Mouse (Mus musculus): ENCODE measurements at regions not wholly inside any gene's neighbourhood (a gene's known extent, or its start where the extent isn't known, plus 50 kb on each side); places are given as distances from the start of the nearest gene placed in this dataset.

- no peak for DNase-seq (ENCODE audit: low spot score)
Measured at GRCm38 (mm10) chr3:52501614-52502013, 233.5 kb downstream of the Foxo1 start.

DNA sequence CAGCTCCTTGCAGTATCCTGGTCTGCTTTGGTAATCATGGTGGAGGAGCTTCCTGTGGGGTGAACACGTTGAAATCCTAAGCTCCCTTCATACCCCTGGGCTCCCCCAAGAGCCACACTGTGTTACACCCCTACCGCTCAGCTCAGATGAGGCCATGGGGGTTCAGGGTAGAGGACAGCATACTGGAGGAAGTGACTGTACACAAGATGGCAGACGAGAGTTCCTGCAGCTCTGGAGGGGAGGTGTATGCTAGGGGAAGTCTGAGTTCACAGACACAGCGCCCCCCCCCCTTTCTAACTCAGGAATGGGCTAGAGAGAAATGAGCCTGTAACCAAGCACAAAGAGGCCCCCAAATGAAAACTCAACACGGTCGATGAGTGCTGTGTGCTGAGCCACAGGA is 231.9 kb downstream of the Foxo1 start:
- DNase-seq (ENCODE audit: low spot score), result no peak

DNA sequence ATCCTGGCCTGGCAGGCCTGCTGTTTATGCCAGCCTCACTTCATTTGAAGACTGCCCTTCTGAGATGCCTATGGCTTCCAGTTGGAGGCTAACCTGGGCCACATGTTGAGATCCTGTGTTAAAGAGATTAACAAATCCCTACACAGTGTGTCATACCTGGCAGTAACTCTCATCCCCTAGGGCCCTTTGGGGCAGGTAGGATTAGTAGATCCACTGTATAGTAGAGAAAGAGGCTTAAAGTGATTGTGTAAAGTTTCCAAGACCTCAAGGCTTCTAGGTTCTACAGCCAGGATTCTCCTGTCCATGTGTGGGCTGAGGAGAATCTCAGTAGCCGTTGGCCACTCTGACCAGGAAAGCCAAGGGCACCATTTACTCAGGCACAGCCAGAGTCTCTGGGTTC is 231.4 kb downstream of the Foxo1 start:
- no peak for DNase-seq (ENCODE audit: low spot score)

- no peak for DNase-seq (ENCODE audit: low spot score)
Measured at GRCm38 (mm10) chr3:52498506-52499228, 230.5 kb downstream of the Foxo1 start.

GRCm38 (mm10) chr3:52496965-52497364 is 228.8 kb downstream of the Foxo1 start:
- no peak for DNase-seq (ENCODE audit: low spot score)

GRCm38 (mm10) chr3:52495401-52495800 is 227.3 kb downstream of the Foxo1 start:
- no peak for DNase-seq (ENCODE audit: low spot score)

DNA sequence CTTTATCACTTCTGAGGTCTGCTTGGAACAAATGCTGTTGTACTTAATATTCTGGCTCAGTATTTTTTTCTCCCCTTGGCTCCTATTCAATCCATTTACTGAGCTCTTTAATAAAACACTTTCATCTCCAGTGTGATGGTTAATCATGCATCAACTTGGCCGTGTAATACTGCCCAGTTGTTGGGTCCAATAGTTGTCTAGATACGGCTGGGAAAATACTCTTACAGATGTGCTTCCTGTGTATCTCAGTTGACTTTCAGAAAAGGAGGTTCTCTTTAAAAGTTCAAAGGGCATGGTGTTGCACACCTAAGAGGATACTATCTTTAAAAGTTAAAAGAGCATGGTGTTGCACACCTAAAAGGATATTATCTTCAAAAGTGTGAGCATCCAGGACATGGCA is 226.8 kb downstream of the Foxo1 start:
- DNase-seq (ENCODE audit: low spot score), result no peak

DNA sequence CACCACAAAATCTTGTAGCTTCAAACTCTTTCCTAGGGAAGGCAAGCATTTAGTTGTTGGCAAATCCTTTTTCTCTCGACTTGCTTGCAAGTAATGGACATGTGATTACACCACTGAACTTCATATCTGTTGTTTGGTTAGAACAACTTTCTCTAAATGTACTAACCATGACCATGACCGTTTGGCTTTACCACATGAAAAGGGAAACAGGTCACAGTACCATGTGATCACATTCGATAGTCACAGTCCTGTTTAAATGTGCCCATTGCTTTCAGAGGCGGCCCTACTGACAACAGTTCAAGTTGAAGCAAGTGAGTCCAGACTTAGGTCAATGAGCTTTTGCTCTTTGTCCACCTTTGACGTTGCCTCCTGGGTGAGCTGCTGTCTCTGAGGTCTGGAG is 211.1 kb downstream of the Foxo1 start:
- DNase-seq (ENCODE audit: low spot score), result no peak

- DNase-seq (ENCODE audit: low spot score), result no peak
Measured at GRCm38 (mm10) chr3:52469900-52470299, 201.8 kb downstream of the Foxo1 start.

- DNase-seq (ENCODE audit: low spot score), result no peak
Measured at GRCm38 (mm10) chr3:52469397-52469796, 201.3 kb downstream of the Foxo1 start.

DNA sequence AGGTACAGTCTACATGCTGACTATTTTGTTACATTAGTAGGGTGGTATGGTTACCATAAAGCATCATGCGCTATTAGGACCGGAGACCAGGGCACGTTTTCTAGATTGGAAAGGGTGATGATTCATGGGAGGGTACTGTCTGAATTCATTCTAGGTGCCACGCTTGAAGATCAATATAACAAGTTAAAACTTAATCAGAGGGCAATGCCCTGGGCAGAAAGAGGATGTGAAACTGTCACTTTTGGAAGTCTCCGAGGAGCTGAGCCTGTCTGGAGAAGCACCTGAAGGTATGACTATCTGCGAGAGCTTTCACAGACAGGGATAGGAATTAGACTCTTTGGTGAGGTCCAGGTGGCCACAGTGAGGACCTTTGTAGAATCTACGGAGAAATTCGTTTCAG is 200.2 kb downstream of the Foxo1 start:
- no peak for DNase-seq (ENCODE audit: low spot score)

DNA sequence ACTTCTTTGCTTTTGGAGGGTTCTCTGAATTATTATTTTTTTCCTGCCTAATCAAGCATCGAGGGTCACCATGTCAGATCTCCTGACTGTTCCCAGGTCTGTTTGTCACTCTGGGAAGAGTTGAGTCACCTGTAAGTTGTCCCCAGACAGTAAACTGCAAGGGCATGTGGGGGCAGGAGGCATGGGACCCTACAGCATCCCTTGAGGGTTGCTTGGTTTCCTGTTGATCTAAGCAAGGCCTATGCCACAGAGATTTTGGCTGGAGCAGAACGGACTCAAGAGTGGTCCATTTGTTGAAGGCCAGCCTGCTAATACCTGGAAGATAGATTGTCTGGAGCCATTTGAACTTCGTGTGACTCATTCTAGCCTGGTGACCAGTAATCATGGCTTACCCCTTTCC is 199.7 kb downstream of the Foxo1 start:
- no peak for DNase-seq (ENCODE audit: low spot score)

DNA sequence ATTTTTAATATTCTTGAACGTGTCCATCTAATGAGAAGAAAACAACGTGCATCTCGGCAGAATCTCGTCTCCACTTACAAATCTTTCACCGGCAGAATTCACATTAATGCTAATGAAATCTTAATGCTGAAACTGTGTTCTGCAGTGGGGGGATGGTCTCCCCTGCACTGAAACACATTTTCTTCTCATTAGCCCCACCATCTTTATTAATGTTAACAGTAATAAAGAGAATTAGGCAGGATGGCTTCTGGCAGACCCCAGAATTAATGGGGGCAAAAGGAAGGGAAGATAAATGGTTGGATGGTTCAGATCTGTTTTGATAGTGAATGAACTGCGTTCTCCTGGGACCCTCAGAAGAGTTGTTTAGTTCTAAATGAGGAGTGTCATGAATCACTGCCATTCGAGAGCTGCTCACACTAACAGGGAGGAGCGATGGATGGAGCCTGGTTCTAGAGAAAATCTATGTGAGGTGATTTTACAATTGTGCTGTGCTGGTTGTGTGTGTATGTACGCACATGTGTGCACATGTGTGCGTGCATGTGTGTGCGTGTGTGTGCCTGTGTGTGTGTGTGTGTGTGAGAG is 198.9 kb downstream of the Foxo1 start:
- no peak for DNase-seq (ENCODE audit: low spot score)

- DNase-seq (ENCODE audit: low spot score), result no peak
Measured at GRCm38 (mm10) chr3:52466571-52466970, 198.4 kb downstream of the Foxo1 start.

- no peak for DNase-seq (ENCODE audit: low spot score)
Measured at GRCm38 (mm10) chr3:52463911-52464310, 195.8 kb downstream of the Foxo1 start.

DNA sequence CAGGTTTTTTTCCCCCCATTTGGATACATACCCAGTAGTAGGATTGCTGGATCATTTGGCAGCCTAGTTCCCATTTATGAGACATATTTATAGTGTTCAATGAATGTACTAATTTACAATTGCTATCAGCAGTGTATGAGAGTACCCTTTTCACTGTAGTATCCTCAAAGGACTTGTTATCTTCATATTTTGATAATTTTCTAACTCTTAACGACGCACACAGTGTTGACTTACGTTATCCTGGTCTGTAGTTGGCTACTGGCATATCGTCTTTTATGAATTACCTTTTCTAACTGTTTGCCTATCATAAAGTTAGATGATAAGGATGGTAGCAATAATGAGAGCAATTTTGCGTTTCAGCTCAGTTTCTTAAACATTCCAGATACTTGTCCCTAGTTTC is 186.8 kb downstream of the Foxo1 start:
- DNase-seq (ENCODE audit: low spot score), result no peak

DNA sequence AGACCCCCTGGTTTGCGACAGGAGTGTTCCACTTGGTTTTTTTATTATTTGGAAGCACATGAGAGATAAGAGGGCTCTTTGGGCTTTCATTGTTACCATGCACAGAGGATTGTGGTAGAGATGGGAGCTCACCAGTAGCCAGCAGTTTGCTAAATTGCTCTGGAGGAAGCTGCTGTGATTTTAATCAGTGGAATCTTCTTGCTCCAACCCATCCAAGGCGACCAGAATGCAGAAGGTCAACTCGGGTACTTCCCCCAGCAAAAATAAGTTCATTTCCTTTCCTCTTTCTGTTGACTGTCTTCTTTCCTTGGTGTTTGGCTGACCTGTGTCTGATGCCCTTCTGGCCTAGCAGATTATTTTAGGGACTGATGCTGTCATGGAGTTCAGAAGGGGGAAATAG is 184.9 kb downstream of the Foxo1 start:
- DNase-seq (ENCODE audit: low spot score), result no peak

DNA sequence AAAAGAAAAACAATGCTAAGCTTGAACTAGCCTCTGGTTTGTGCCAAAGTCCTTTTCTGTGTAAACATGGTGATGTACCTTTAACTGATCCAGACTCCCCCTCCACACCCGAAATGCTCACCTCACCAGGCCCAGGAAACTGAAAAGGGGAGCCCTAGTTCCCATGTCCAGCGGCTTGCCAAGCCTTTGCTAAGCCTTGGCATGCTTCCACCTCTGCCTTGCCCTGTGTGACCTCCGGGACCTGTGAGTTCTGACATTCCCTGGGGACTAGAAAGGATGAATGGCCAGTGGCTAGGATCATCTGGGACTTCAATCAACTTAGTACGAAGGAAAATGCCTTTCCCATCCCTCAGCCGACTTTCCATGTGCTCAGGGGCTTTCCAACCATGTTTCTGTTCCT is 184.2 kb downstream of the Foxo1 start:
- no peak for DNase-seq (ENCODE audit: low spot score)

GRCm38 (mm10) chr3:52446991-52447390 is 178.9 kb downstream of the Foxo1 start:
- DNase-seq (ENCODE audit: low spot score), result no peak

GRCm38 (mm10) chr3:52446500-52446899 is 178.4 kb downstream of the Foxo1 start:
- no peak for DNase-seq (ENCODE audit: low spot score)

GRCm38 (mm10) chr3:52444420-52445119 is 176.4 kb downstream of the Foxo1 start:
- no peak for DNase-seq (ENCODE audit: low spot score)

DNA sequence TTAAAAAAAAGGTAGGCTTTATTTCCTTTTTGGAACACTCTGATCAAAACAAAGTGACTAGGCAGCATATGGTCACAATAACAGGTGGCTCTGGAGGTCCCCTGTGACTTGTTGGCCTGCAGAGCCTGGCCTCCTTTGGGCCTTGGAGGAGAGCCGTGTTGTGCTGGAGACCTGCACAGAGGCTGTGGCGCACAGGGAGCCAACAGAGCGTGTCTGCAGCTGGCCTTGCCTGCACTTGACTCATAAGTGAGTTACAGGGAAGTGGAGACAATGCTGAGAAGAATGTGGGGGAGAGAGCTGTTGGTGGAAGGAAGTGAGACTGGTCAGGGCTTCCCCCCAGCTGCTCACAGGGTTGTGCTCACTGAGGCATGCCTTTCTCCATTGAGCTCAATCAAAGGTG is 175.7 kb downstream of the Foxo1 start:
- DNase-seq (ENCODE audit: low spot score), result no peak

- no peak for DNase-seq (ENCODE audit: low spot score)
Measured at GRCm38 (mm10) chr3:52429014-52429589, 161.0 kb downstream of the Foxo1 start.

All from ovary, postnatal 10 days (tissue).